Mouse (Mus musculus) adrenal gland, adult 2 months (tissue): ENCODE measurements at regions not wholly inside any gene's neighbourhood (a gene's known extent, or its start where the extent isn't known, plus 50 kb on each side); places are given as distances from the start of the nearest gene placed in this dataset.

Experiments
- DNase-seq: peaks from one replicate; pipeline ENCODE4 v3.0.0; 2021

DNA sequence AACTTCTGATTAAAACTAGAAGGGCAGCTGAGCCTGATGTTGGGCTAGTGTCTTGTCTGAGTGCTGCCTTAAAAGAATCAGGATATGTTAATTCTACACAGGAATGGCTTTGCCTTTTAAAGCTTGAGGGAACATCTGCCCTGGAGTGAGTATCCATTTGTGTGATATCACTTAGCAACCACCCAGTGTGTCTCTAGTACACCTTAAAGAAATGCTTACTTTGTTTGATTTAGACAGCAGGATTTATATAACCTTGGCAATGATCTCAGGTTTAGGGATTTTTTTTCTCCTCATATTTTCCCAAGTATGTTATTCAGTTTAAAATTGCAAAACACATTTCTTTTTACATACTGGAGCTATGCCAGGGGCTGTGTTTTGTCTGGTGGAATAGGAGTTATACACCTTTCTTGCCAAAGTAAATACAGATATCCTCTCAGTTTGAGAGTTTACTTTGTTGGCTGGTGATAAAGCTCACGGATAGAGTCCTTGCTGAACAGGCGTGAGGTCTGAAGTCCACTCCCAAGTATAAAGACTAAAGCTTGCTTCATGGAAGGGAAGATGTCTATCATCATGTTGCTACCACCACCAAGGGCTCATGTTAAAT is 206.6 kb downstream of the Rsl24d1 start:
- no peak for DNase-seq

DNA sequence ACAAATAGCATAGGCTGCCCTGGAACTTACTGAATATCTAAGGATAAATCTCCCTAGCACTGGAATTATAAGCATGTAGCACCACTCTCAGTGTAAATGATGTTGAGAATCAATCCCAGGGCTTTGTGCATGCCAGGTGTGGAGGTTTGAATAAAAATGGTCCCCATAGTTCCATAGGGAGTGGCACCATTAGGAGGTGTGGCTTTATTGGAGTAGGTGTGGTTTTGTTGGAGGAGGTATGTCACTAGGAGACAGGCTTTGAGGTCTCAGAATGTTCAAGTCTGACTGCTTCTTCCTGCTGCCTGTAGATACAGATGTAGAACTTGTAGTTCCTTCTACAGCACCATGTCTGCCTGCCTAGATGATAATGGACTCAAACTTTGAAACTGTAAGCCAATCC is 217.8 kb downstream of the Rsl24d1 start:
- no peak for DNase-seq

DNA sequence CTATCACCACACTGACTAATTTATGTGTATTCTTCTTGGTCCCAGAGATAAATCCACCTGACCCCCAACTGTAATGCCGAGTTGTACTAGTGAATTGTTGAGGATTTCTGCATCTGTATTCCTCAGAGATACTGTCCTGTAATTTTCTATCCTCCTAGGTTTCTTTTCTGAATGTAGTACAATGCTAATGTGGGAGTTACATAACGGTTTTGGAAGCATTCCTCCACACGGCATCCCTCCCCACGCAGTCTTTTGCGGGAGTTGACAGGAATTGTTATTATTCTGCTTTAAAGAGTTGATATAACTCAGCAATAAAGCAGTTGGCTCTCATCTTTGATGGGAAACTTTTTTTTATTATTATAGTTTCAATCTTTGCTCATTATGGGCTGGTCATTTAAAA is 222.8 kb downstream of the Rsl24d1 start:
- no peak for DNase-seq

DNA sequence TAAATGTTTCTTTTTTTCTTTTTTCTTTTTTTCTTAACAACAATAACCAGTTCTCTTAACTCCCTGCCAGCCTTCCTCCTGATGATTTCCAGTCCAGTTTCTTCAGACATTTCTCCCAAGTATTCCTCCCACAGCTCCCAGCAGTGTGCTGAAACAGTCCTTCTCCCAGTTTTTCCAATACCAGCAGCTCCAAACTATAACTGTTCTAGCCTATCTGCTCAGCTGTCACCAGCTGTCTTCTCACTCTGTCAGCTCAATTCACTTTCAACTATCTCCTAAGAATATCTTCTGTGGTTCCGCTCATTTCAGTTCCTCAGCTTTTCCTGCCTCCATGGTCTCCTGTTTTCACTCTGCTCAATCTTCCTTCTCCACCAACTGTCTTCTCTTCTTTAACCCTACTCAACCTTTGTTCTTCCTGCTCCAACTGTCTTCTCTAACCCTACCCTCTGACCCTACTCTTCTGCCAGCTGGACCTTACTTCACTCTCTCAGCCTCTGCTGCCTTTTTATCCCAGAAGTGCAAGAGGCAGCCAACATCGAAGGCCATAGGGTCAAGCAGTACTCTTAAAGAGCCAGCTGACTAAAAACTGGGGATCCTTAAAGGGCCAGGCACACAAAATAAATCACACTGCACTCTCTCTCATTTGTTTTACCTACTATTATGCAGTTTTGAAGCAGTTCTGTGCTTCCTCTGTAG is 224.0 kb downstream of the Rsl24d1 start:
- peak; percentile 6 for DNase-seq

DNA sequence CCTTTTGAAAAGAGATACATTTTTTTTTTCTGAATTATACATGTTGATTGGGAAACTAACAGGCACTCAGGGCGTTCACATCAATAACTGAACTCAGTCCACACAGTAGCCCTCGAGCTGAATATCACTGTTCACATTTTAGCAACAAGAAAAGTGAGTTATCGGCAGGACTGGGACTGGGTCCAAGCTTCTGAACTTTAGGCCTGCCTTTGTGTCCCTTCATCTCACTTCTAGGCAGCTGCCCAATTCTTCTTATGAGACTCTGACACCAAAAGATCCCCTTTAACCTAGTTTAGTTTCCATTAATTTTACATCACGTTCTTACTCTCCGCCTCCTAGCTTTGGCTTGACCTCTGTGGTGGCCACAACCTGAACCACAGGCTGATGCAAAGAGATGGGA is 242.7 kb downstream of the Rsl24d1 start:
- peak; percentile 6 for DNase-seq

DNA sequence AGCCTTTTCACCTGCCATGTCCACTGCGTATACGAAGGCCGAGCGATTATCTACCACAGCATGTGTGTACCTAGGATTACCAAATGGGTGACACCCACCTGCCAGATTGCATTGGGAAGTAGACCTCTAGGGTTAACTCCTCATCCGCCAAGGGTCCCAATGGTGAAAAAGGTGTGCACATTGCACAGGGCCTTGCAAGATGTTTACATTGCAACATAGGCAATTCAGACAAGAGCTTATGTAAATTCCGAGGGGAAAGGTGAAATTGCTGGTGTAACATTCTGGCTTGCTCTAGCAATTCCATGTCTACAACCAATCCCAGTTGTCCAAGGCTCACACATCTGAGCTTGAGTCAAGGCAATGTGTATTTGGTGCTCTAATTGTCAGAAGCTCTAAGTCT is 245.7 kb downstream of the Rsl24d1 start:
- no peak for DNase-seq

DNA sequence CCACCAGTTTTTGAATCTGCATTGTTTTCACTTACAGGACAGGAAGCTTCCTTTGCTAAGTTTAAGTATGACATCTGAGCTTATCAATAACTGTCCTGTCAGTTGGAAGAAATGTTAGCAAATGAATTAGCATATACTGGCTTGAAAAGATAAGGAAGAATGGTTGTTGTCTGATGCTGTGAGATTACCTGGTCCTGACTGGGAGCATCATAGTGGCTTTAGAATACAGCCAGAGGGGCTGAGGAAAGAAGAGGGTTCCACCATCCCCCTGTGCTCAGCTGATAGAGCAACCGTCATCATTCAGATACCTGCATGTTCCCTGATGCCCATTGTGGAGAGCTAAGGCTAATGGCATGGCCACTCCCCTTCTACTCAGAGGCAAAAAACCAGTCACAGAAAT is 267.5 kb downstream of the Rsl24d1 start:
- DNase-seq, result no peak

DNA sequence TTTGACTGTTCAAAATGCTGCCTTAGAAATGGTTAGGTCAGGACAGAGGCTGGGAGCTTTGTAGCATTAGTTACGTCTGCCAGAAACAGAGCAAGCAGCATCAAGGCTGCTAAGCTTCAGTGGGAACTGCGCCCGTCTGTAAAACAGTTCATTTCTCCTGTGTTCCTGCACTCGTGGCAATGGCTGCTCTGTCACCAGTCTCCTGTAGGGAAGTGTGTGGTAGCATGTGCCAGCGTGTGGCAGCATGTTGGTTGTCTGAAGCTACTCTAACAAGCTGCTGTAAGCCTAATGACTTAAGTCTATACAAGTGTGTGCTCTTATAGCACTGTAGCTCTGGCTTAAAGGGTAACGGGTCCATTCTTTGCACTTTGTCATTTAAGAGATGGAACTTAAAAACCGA is 278.8 kb downstream of the Rsl24d1 start:
- no peak for DNase-seq

DNA sequence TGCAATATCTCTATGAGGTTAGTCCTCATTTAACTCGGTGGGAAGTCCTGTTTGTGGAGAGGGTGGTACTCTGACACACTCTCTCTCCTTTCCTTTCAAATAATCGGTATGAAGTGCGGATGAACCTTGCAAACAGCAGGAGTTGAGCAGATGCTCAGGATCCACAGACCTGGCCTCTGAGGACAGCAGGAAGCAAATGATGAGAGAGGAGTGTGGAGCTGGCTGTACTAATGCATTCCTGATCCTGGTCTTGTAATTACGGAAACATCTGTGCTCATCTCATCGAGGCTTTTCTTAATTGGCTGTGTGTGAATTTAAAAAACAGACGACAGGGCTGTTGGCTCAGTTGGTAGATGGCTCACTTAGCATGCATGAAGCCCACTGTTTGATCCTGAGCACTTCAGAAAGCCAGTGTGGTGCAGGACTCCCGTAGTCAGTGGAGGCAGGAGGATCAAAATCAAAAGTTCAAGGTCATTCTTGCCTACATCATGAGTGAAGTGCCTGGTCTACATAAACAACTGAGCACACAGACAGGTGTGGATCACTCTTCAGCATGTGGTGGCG is 300.2 kb downstream of the Rsl24d1 start:
- no peak for DNase-seq

DNA sequence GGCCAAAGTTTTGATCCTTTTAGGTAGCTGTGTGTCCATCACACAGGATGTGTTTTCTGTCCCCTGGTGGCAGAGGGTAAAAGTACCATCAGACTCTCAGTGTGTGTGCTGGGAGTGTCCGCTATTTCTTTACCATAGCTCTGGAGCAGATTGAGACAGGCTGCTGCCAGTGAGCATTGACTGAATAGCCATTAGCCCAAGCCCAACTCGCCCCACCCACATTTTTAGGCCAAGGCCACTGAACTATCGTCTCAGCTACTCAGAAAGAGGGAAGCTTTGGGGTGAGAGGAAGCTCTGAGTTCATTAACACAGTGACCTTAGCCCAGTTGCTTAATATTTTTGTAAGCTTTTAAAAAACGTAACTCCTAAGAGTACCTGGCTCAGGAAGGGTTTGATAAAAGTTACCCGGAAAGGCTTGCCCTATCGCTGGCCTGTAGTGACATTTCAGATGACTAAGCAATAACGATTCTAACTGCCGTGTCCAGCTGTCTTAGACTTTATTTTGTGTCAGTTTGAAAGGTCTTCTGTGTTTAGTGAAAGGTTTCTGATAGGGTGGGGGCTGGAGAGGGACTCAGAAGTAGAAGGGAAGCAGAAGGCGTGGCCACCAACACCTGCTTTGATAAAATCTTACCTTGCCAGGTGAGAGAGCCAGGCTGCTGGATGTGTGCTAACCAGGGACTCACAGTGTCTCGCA is 303.0 kb downstream of the Rsl24d1 start:
- DNase-seq, result peak; percentile 53
